Mouse (Mus musculus) thymus, adult 2 months (tissue): ENCODE data around the gene Ints7. TPM values are rescaled to one million over a fixed set of nuclear protein-coding genes. Genes with fewer than 3 reads are reported as not detected.

ENCODE experiments used
- DNase-seq: peaks from one replicate; pipeline ENCODE4 v3.0.0; 2021
- H3K27ac ChIP-seq: fragments of 200-500 bp; 2 replicates; pipeline ENCODE4 v1.5.1; 2012; ENCODE audit warnings: low read length, control low read depth; ENCODE audit not compliant: control insufficient read depth, insufficient read depth
- H3K27me3 ChIP-seq: fragments of 200-500 bp; 2 replicates; pipeline ENCODE4 v1.6.1; 2012; ENCODE audit warnings: mild to moderate bottlenecking, low read length, moderate library complexity, mixed read lengths; ENCODE audit not compliant: control insufficient read depth, insufficient read depth
- H3K36me3 ChIP-seq: fragments of 200-500 bp; 2 replicates; pipeline ENCODE4 v1.6.1; 2012; ENCODE audit warnings: mild to moderate bottlenecking, low read length, moderate library complexity; ENCODE audit not compliant: control insufficient read depth, insufficient read depth
- H3K4me1 ChIP-seq: fragments of 200-500 bp; replicated peaks from 2 replicates; pipeline ENCODE4 v1.6.1; 2012; ENCODE audit warnings: low read length; ENCODE audit not compliant: control insufficient read depth, insufficient read depth
- H3K4me3 ChIP-seq: fragments of 200-500 bp; 2 replicates; pipeline ENCODE4 v1.5.1; 2012; ENCODE audit warnings: mild to moderate bottlenecking, low read length, control low read depth, moderate library complexity; ENCODE audit not compliant: control insufficient read depth, insufficient read depth
- CTCF ChIP-seq: fragments of 200-500 bp; IDR thresholded peaks from 2 replicates; pipeline ENCODE4 v1.5.1; 2012; ENCODE audit warnings: mild to moderate bottlenecking, control low read depth, low read length, moderate library complexity, borderline replicate concordance; ENCODE audit not compliant: control insufficient read depth, poor library complexity, insufficient read depth; ENCODE audit errors: extremely low read depth
- POLR2A ChIP-seq: fragments of 200-500 bp; IDR thresholded peaks from 2 replicates; pipeline ENCODE4 v1.6.1; 2012; ENCODE audit warnings: mild to moderate bottlenecking, low read length, control low read depth, moderate library complexity; ENCODE audit not compliant: control insufficient read depth, poor library complexity, insufficient read depth; ENCODE audit errors: extremely low read depth
- WGBS: fragments of 180-500 bp; shearing (Covaris S2); methylation state at CpG from one replicate; pipeline ENCODE4 v1.1.7; 2018; 5-methylcytosine and 5-hydroxymethylcytosine counted together
- polyA plus RNA-seq: library from polyadenylated mRNA; depleted of rRNA; stranded (reverse); fragments of >200 nt; gene quantifications from 2 replicates; pipeline ENCODE4 v1.2.3, GENCODE M21; 2012

The Ints7 gene
- polyA plus RNA-seq, 1 experiment = 62.2 TPM

DNA sequence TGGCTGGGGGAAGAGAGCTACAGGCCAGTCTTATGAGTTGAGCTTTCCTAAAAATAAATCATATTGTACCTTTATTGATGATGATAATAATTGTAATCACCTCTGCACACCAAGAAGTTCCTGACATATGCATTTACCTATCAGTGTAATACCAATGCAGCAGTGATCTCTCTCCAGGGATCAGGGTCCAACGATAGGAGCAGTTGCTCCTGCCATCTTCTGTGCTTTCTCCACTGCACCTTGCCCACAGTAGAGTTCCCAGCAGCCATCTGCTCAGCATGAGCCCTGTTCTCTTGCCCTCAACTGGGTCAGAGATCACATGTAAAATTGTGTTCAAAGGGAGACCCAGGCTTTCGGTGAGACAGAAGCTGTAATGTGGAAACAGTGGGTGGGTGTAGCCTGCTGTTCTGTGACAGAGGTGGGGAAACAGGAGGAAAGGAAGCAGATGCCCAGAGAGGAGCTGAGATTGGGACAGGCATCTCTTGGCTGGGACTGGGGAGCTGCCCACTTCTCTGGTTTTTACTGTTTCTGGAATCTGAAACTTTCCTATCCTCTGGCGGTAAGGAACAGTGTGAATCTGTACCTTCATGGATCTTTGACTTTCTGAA lies 63.9 kb downstream of the Ints7 start:
- no peak for DNase-seq
- TF ChIP-seq POLR2A (no peak), CTCF (no peak)
- H3K27me3 ChIP-seq = no peaks in the 10 kb centered on the region
- WGBS = 81% methylated on average over 3 of the region's 3 CpGs
- no peaks in the 10 kb centered on the region for H3K36me3 ChIP-seq
- no peak overlapping the region for H3K4me3 ChIP-seq
- H3K27ac ChIP-seq = no peak overlapping the region
- H3K4me1 ChIP-seq = no peaks in the 10 kb centered on the region

DNA sequence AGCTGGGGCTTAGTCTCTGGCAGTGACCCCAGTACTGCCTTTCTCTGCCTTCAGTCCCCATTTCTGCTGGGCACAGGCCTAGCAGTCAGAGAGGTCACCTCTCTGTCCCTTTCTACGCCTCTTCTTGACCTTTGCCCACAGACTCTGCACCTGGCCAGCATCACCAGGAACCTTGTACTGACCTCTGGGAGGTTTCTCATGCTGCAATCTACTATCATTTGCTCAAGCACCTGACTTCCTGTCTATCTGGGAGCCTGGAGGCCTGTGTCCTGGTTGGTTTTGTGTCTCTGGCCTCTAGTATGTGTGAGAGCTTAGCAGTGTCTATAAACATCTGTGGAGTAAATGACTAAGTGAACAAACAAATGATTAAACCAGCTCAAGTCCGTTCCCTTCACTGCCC lies 64.7 kb downstream of the Ints7 start:
- TF ChIP-seq POLR2A = no peak
- no peak for TF ChIP-seq CTCF
- Histone ChIP-seq H3K4me3 (no peak overlapping the region), H3K4me1 (no peaks in the 10 kb centered on the region), H3K36me3 (no peaks in the 10 kb centered on the region), H3K27me3 (no peaks in the 10 kb centered on the region), H3K27ac (no peak overlapping the region)
- 92% methylated on average over 2 of the region's 2 CpGs for WGBS
- DNase-seq = no peak

DNA sequence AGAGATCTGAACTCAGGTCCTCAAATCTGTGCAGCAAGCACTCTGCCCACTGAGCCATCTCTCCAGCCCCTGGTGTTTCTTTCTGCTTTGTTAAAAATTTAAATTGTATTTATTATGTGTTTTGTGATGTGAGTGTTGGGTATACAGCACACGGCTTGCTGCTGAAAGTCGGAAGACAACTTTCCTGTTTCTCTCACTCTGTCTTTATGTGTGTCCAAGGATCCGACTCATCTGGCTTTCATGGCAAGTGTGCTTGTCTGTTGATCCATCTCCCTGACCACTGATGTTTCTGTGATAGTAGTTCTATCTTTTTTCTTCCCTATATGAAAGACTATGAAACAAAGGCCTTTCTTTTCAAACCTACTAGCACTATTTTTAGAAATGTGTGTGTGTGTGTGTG lies 65.4 kb downstream of the Ints7 start:
- no peak for DNase-seq
- WGBS = 94% methylated on average over 3 of the region's 3 CpGs
- Histone ChIP-seq H3K4me1 (no peaks in the 10 kb centered on the region), H3K4me3 (no peak overlapping the region), H3K36me3 (no peaks in the 10 kb centered on the region), H3K27ac (no peak overlapping the region), H3K27me3 (no peaks in the 10 kb centered on the region)
- TF ChIP-seq POLR2A (no peak), CTCF (no peak)

DNA sequence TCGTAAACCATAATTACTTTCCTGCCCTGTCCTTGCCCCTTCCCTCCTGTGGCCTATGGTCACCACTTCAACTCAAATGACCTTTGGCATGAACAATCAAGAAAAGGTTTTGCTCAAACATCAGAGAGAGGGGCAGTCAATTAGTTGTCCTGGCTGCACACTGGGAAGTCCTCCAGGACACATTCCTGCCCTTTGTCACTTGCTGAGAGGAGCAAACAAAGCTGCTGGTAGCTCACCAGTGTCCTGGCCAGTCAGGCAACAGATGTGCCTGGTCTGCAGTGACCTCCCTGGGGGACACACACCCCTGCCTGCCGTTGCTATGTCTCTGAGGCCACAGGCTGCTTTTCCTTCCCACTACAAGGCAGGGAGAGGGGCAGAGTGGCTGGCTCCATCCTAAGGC lies 66.0 kb downstream of the Ints7 start:
- TF ChIP-seq CTCF (no peak), POLR2A (no peak)
- Histone ChIP-seq H3K27me3 (no peaks in the 10 kb centered on the region), H3K36me3 (no peaks in the 10 kb centered on the region), H3K27ac (no peak overlapping the region), H3K4me1 (no peaks in the 10 kb centered on the region), H3K4me3 (no peak overlapping the region)
- DNase-seq = no peak
- WGBS = 65% methylated on average over 2 of the region's 2 CpGs

DNA sequence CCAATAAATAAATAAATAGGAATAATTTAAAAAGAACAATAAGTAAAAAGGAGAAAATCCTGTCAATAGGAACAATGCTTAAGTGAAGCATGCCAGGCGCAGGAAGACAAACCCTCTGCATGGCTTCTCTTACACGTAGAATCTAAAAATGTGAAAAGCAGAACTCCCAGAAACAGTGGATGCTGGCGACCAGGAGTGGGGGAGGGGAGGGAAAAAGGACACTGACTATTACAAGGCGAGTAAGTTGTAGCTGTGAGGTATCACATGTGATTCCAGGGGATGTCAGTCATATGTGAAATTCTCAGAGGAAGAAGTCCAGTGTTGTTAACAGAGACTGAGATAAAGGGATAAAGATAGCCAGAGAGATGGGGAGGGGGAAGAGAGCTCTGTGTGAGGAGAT lies 67.5 kb downstream of the Ints7 start:
- no peaks in the 10 kb centered on the region for H3K27me3 ChIP-seq
- H3K27ac ChIP-seq = no peak overlapping the region
- no peaks in the 10 kb centered on the region for H3K36me3 ChIP-seq
- TF ChIP-seq POLR2A (no peak), CTCF (no peak)
- H3K4me3 ChIP-seq = no peak overlapping the region
- WGBS = 36% methylated on average over 4 of the region's 4 CpGs
- no peak for DNase-seq
- no peaks in the 10 kb centered on the region for H3K4me1 ChIP-seq

DNA sequence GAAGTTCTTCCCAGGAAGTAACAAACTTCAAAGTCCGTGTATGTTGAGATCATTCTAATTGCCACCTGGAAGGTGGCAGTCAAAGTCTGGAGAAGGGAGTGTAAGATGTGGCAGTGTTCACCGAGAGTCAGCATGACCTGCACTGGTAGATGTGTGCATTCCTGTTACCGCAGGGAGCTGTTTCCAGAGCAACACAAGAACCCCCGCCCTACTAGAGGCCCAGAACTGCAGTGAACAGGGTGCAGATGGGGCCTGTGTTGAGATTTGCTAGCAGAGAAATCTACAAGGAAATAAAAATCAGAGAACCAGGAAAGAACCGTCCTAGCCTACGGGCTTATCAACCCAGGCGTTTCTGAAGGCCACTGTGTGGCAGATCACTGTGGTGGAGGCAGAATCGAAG lies 70.5 kb downstream of the Ints7 start:
- 89% methylated on average over 8 of the region's 8 CpGs for WGBS
- Histone ChIP-seq H3K27ac (no peak overlapping the region), H3K27me3 (no peaks in the 10 kb centered on the region), H3K4me1 (no peaks in the 10 kb centered on the region), H3K36me3 (no peaks in the 10 kb centered on the region), H3K4me3 (no peak overlapping the region)
- TF ChIP-seq CTCF = no peak
- TF ChIP-seq POLR2A = no peak
- DNase-seq = no peak

DNA sequence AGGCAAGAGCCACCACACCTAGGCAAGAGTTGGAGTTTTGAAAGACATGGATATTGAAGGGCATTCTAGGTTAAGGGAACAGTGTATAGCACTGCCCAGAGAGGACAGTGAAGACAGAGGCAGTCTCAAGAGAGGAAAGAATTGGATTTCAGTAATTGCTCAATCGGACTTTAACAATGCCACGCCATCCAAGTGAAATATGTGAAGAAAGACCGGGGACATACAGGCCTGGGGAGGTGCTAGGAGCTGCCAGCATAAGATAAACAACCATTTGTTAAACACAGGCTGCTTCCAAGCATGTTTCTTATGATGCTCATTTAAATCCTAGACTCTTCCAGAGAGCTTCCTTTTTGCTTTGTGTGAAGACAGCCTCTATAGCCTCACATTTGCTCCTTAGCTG lies 72.2 kb downstream of the Ints7 start:
- H3K27me3 ChIP-seq = no peaks in the 10 kb centered on the region
- H3K27ac ChIP-seq = no peak overlapping the region
- DNase-seq = no peak
- 93% methylated on average over 3 of the region's 3 CpGs for WGBS
- no peak overlapping the region for H3K4me3 ChIP-seq
- H3K36me3 ChIP-seq = no peaks in the 10 kb centered on the region
- no peaks in the 10 kb centered on the region for H3K4me1 ChIP-seq
- TF ChIP-seq POLR2A = no peak
- no peak for TF ChIP-seq CTCF
